Mouse (Mus musculus): ENCODE results near the gene Fam174a.

Gene Fam174a

GRCm38 (mm10) chr1:95313393-95314228 is at the start of gene Fam174a:
Fam174a (plus strand) TSS chr1:95313623.
- peak; percentile 77 to 82 for DNase-seq (ENCODE audit: low spot score in 2 of 2)

DNA sequence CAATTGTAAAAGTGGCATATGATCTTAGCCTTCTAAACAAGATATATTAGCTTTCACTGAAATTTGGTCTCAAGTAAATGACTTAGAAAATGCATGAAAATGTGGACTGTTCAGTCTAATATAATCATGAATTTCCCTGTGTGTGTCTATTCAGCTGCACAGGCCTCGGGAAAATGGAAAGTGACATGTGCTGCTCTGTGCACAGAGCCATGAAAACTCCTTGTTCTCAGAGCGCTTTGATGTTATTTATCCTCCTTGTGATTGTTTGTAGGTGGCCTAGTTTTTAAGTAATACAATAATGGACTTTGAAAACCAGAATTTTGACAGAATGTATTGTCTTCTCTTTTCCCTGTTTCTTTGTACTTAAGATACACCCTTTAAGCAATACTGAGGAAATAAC is 49.6 kb upstream of the Fam174a start:
- no peak for DNase-seq (ENCODE audit: low spot score in 2 of 2)

GRCm38 (mm10) chr1:95267950-95268724 is 45.3 kb upstream of the Fam174a start:
- DNase-seq (ENCODE audit: low spot score in 2 of 2), result peak; percentile 5 to 16

- no peak for DNase-seq (ENCODE audit: low spot score in 2 of 2)
Measured at GRCm38 (mm10) chr1:95273321-95273720, 40.1 kb upstream of the Fam174a start.

- no peak for DNase-seq (ENCODE audit: low spot score in 2 of 2)
Measured at GRCm38 (mm10) chr1:95308324-95308723, 5.1 kb upstream of the Fam174a start.

GRCm38 (mm10) chr1:95314229-95314555 is 769 bp downstream of the Fam174a start:
- peak in 1 of 2 experiments; percentile 24 for DNase-seq (ENCODE audit: low spot score in 2 of 2)

DNA sequence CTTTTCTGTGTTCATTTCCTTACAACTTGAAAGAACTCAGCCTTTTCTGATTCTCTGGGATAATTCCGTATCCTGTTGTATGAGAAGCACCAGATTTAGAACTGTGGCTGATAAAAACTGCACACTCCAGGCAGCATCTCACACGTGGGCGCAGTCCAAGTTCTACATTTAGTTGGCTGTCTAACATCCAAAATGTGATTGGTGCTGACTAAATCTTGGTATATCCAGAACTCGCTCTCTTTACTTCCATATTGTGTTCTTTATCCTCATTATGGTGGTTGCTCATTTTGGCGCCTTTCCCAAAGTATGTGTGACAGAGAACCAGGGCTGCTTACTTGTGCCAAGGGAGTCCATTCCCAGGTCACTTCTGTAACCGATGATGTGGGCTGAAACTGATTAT is 2.6 kb downstream of the Fam174a start:
- DNase-seq (ENCODE audit: low spot score in 2 of 2), result no peak

DNA sequence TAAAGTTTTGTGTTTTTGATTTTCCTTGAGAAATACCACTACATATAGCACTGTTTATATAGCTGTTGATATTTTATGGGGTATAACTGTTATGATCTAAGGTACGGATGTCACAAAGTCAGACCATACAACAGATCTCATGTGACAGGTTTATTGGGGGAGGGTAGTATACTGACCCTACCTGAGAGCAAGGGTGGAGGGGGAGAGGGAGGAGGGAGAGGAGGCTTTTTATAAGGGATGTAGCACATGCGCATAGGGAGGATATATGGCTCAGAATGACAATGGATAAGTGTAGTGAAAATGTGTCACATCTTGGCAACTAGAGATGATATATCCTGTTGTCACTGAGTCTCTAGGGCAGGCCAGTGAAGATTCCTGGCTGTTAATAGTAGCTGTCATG is 8.8 kb downstream of the Fam174a start:
- no peak for DNase-seq (ENCODE audit: low spot score in 2 of 2)

- DNase-seq (ENCODE audit: low spot score in 2 of 2), result no peak
Measured at GRCm38 (mm10) chr1:95323004-95323403, 9.6 kb downstream of the Fam174a start.

DNA sequence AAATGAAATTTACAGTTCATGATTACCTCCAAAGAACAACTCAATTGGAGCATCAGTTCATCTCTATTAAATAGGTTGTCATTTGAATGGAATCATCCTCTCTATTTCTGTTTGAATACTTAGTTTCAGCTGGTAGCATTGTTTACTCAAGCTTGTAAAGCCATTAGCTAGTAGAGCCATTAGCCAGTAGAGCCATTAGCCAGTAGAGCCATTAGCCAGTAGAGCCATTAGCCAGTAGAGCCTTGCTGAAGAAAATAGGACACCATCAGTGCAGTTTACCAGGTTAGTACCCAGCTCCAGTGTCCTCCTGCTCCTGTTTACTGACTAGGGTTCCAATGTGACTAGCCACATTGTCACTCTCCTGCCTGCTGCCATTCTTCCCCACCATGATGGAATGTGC is 13.4 kb downstream of the Fam174a start:
- DNase-seq (ENCODE audit: low spot score in 2 of 2), result no peak

- no peak for DNase-seq (ENCODE audit: low spot score in 2 of 2)
Measured at GRCm38 (mm10) chr1:95339618-95340017, 26.2 kb downstream of the Fam174a start.

- DNase-seq (ENCODE audit: low spot score in 2 of 2), result peak in 1 of 2 experiments; percentile 20
Measured at GRCm38 (mm10) chr1:95342242-95342641, 28.8 kb downstream of the Fam174a start.

DNA sequence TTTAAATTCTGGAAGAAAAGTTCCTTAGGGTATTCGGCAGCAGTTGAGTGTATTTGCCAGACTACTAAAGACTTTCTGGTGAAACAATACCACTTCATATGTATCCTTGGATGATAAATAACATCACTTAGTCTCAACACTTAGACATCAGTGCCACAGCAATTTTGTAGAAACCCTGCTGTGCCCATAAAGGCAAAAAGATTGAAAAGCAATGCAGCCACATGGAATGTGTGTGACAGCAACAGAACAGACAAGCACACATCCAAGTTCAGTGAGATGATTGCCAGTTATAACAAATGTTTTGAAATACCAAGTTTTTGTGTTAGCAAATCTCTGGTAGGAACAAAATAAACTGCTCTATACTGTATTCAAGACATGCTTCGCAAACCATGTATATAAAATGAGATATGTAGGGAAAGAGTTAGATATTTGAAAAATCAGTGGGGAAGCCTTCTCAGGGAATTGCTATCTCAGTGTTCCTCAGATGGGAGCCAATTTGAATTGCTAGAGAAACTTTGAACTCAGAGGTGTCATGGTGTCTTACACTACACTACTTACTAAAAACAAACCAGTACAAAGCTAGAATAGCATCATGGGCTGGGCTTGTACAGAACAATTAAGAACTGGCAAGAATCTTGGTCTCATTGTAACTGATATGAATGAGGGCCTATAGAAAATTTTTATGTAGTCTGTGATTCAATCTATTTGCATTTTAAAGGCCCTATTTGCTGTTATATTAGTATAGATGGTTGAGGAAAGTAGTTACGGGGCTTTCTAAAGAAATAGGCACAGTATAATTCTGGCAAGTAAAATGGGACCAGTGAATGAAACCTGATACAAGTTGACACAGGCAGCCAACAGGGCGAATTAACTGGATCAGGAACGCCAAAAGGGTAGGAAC is 30.4 kb downstream of the Fam174a start:
- DNase-seq (ENCODE audit: low spot score in 2 of 2), result no peak

DNA sequence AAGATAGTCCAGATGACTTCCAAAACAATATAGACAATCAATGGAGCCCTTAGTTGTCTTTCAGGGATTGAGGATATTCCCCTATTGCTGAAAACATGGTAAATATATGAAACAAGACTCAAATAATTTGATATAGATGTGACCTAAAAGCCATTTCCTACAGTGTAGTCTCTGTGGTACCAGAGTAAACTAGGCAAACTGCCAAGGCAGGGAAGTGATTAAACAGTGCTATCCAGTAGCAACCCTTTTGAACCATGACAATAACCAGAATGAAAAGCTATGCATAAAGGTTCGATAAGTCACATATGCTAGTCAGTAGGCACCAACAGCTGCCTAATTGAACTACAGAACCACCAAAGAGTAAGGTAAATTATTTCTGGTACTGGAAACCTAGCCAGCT is 40.7 kb downstream of the Fam174a start:
- DNase-seq (ENCODE audit: low spot score in 2 of 2), result no peak

- DNase-seq (ENCODE audit: low spot score in 2 of 2), result no peak
Measured at GRCm38 (mm10) chr1:95356904-95357303, 43.5 kb downstream of the Fam174a start.

GRCm38 (mm10) chr1:95363692-95364091 is 50.3 kb downstream of the Fam174a start:
- no peak for DNase-seq (ENCODE audit: low spot score in 2 of 2)

GRCm38 (mm10) chr1:95366616-95367373 is 53.4 kb downstream of the Fam174a start:
- DNase-seq (ENCODE audit: low spot score in 2 of 2), result no peak

DNA sequence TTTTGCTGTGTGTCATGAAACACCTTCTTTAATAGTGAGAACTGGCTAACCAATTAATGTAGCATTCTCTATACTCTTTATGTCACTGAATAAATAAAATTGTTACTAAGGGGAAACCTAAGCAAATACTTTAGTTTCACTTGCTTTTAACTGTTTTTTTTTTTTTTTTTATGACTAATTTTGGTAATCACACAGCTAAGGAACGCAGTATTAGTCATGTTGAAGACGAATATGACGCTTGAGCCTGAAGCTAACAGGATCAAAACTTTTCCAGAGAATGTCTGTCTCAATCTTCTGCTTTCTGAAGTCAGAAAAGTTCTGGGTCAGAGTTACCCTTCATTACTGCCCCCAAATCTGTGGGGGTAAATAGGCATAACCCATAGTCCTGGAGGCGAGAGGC is 54.3 kb downstream of the Fam174a start:
- no peak for DNase-seq (ENCODE audit: low spot score in 2 of 2)

- no peak for DNase-seq (ENCODE audit: low spot score in 2 of 2)
Measured at GRCm38 (mm10) chr1:95375443-95375842, 62.0 kb downstream of the Fam174a start.

GRCm38 (mm10) chr1:95381028-95381427 is 67.6 kb downstream of the Fam174a start:
- no peak for DNase-seq (ENCODE audit: low spot score in 2 of 2)
